Mouse (Mus musculus): ENCODE results near the gene Wdr13.

DNA sequence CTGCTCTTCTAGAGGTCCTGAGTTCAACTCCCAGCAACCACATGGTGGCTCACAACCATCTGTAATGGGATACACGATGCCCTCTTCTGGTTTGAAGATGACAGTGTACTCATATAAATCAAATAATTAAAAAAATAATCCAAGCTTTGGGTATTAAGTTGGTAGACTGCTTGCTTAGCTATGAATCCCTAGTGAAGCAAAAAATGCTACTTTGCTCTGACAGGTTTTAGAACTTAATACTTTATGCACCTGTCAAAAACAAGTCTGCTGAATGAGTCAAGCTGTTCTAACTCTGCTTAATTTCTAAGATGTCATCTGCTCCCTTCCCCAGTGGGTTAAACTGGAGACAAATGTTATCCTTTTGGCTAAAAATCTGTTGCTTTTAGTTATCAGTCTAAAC is 6.8 kb upstream of the Wdr13 start:
- TF ChIP-seq CTCF (IDR thresholded peaks at IDR 0.05; ENCODE audit: low read depth) = 0 out of 2 replicates have a peak, but pooled peaks have one; percentile 26
- no peak for TF ChIP-seq EP300 (optimal IDR thresholded peaks at IDR 0.05)
